Mouse (Mus musculus): ENCODE measurements around the gene Ngb. TPM values are rescaled to one million over a fixed set of nuclear protein-coding genes. Genes with fewer than 3 reads are reported as not detected.
A peak's percentile ranks its signal among the peaks of the same experiment; 100 is the strongest.

Gene Ngb
- total and polyA plus RNA-seq, 3 experiments = not detected

DNA sequence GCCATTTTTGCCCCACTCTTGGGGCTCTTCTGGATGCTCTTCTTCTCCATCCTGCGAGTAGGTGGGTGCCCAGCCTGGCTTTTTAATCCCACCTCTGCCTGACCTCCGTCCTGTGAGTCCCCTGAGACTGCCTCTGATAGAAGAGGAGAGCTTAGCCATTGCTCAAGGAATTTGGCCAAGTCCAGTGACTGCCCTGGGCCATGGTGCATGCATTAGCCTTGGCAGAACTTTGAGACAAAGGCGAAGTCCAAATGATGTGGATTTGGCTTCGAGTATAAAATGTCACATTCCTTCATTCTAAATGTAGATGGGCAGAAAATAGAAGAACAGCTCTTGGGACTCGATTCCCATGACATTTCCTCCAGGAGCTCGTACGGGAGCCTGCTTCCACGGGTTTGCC is 19.5 kb downstream of the Ngb start:
- H3K4me3 ChIP-seq (replicated peaks in 1 of 3; ENCODE audit: low read depth in 2 of 3, low read length in 2 of 3, poor library complexity in 1 of 3) = no peak overlapping the region
- no peaks in the 10 kb centered on the region for H3K36me3 ChIP-seq (replicated peaks in 1 of 2; ENCODE audit: control insufficient read depth in 1 of 2, insufficient read depth in 1 of 2, low read length in 1 of 2)
- H3K27me3 ChIP-seq (replicated peaks) = peaks cover 41% of the 10 kb centered on the region
- no peak for DNase-seq (ENCODE audit: extremely low read depth)
- no peak overlapping the region for H3K9ac ChIP-seq (ENCODE audit: insufficient read depth, low read depth)
- in situ Hi-C loops (cut with MboI; ENCODE audit: low pct_ligation_motif_present, low pct_unique_long_range_greater_than_20kb, low sequenced_read_pairs) (no loop called here), dilution Hi-C loops (cut with MboI; ENCODE audit: extremely low pct_ligation_motif_present, extremely low pct_unique_long_range_greater_than_20kb, low sequenced_read_pairs) (no loop called here)
- no peak overlapping the region for H3K4me2 ChIP-seq (ENCODE audit: insufficient read depth, low read depth, poor library complexity, severe bottlenecking)
- H3K79me2 ChIP-seq (replicated peaks; ENCODE audit: control insufficient read depth, extremely low read depth, insufficient read depth, poor library complexity, severe bottlenecking) = no peaks in the 10 kb centered on the region
- TF ChIP-seq RAD21 (IDR thresholded peaks at IDR 0.05; ENCODE audit: low read depth, low read length) (no peak), MAX (IDR thresholded peaks at IDR 0.05; ENCODE audit: low read length) (no peak), GABPA (IDR thresholded peaks at IDR 0.05; ENCODE audit: insufficient replicate concordance, low read depth, low read length) (no peak), E2F4 (IDR thresholded peaks at IDR 0.05; ENCODE audit: insufficient replicate concordance, low read depth, low read length) (no peak), MAZ (IDR thresholded peaks at IDR 0.05; ENCODE audit: low read depth, low read length) (no peak), POLR2A (IDR thresholded peaks at IDR 0.05; ENCODE audit: low read depth, low read length) (no peak), POLR2AphosphoS2 (IDR thresholded peaks at IDR 0.05; ENCODE audit: low read depth, low read length) (no peak), ETS1 (conservative IDR thresholded peaks at IDR 0.05; ENCODE audit: low read depth, low read length) (no peak), KAT2A (IDR thresholded peaks at IDR 0.05; ENCODE audit: insufficient replicate concordance, low read length) (no peak), USF1 (IDR thresholded peaks at IDR 0.05; ENCODE audit: low read depth, low read length) (no peak), IRF4 (IDR thresholded peaks at IDR 0.05; ENCODE audit: low read depth, low read length) (no peak), ZC3H11A (IDR thresholded peaks at IDR 0.05; ENCODE audit: low read depth, low read length) (no peak), MYC (IDR thresholded peaks at IDR 0.05; ENCODE audit: low read depth, low read length) (no peak), SIN3A (IDR thresholded peaks at IDR 0.05; ENCODE audit: low read length) (no peak), CHD1 (IDR thresholded peaks at IDR 0.05; ENCODE audit: low read depth, low read length) (no peak)
- H3K27ac ChIP-seq (ENCODE audit: insufficient read depth, low read depth) = no peak overlapping the region
- H3K9me3 ChIP-seq (replicated peaks; ENCODE audit: low read length) = no peaks in the 10 kb centered on the region
- H3K4me1 ChIP-seq (ENCODE audit: control insufficient read depth in 1 of 2, insufficient read depth in 2 of 2) = no peaks in the 10 kb centered on the region; a peak in 1 of 4 replicates

DNA sequence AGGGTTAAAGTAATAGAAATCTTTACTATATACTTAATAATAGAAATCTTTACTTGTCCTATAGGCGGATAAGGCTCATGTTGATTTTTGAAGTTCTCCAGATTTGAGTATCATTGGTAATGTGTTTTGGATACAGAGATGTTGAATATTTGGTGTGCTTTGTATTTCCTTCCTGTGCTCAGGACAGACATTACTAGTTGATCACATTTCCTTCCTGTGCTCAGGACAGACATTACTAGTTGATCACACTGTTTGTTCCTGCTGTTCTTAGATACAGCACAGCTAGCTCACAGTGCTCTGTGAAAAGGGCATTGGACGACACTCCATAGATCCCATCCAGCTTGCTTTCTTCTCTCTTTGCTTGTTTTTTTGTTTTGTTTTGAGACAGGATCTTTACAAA is 25.7 kb downstream of the Ngb start:
- in situ Hi-C loops (cut with MboI; ENCODE audit: low pct_ligation_motif_present, low pct_unique_long_range_greater_than_20kb, low sequenced_read_pairs) = no loop called here
- DNase-seq (ENCODE audit: extremely low read depth) = peak; percentile 24
- dilution Hi-C loops (cut with MboI; ENCODE audit: extremely low pct_ligation_motif_present, extremely low pct_unique_long_range_greater_than_20kb, low sequenced_read_pairs) = no loop called here

More for the DNA sequence above, 25.7 kb downstream of the Ngb start:
- H3K27me3 ChIP-seq (replicated peaks) = peaks cover 17% of the 10 kb centered on the region
- no peak for TF ChIP-seq ZC3H11A (IDR thresholded peaks at IDR 0.05; ENCODE audit: low read depth, low read length)
- TF ChIP-seq TBP (conservative IDR thresholded peaks at IDR 0.05; ENCODE audit: low read depth, low read length) = 0 out of 2 replicates have a peak, but pooled peaks have one; percentile 54
- TF ChIP-seq MXI1 (IDR thresholded peaks at IDR 0.05; ENCODE audit: low read depth, low read length) = no peak
- TF ChIP-seq ELF1 (IDR thresholded peaks at IDR 0.05; ENCODE audit: low read depth, low read length) = peak; percentile 62; the same call in 1 of the 2 replicates
- TF ChIP-seq UBTF (IDR thresholded peaks at IDR 0.05; ENCODE audit: low read depth, low read length) = no peak
- TF ChIP-seq KAT2A (IDR thresholded peaks at IDR 0.05; ENCODE audit: insufficient replicate concordance, low read length) = no peak
- no peak for TF ChIP-seq JUN (IDR thresholded peaks at IDR 0.05; ENCODE audit: insufficient read depth, low read depth, low read length)
- no peak for TF ChIP-seq SIN3A (IDR thresholded peaks at IDR 0.05; ENCODE audit: low read length)
- TF ChIP-seq RCOR1 (conservative IDR thresholded peaks at IDR 0.05; ENCODE audit: low read depth, low read length) = no peak
- no peak for TF ChIP-seq CHD1 (IDR thresholded peaks at IDR 0.05; ENCODE audit: low read depth, low read length)
- TF ChIP-seq MAFK (IDR thresholded peaks at IDR 0.05; ENCODE audit: insufficient replicate concordance, low read length) = no peak
- no peak for TF ChIP-seq GABPA (IDR thresholded peaks at IDR 0.05; ENCODE audit: insufficient replicate concordance, low read depth, low read length)
- no peak for TF ChIP-seq MAZ (IDR thresholded peaks at IDR 0.05; ENCODE audit: low read depth, low read length)
- TF ChIP-seq EP300 (IDR thresholded peaks at IDR 0.05; ENCODE audit: low read length) = no peak
- TF ChIP-seq MEF2A (IDR thresholded peaks at IDR 0.05; ENCODE audit: borderline replicate concordance, low read depth, low read length) = no peak
- TF ChIP-seq NELFE (IDR thresholded peaks at IDR 0.05; ENCODE audit: low read depth, low read length) = no peak
- no peak for TF ChIP-seq BHLHE40 (IDR thresholded peaks at IDR 0.05; ENCODE audit: low read depth, low read length)
- TF ChIP-seq HCFC1 (IDR thresholded peaks at IDR 0.05; ENCODE audit: low read depth, low read length) = peak; percentile 74
- H3K9ac ChIP-seq (ENCODE audit: insufficient read depth, low read depth) = no peak overlapping the region
- H3K4me3 ChIP-seq (replicated peaks in 1 of 3; ENCODE audit: low read depth in 2 of 3, low read length in 2 of 3, poor library complexity in 1 of 3) = no peak overlapping the region
- no peak overlapping the region for H3K27ac ChIP-seq (ENCODE audit: insufficient read depth, low read depth)
- H3K4me2 ChIP-seq (ENCODE audit: insufficient read depth, low read depth, poor library complexity, severe bottlenecking) = no peak overlapping the region
- no peaks in the 10 kb centered on the region for H3K79me2 ChIP-seq (replicated peaks; ENCODE audit: control insufficient read depth, extremely low read depth, insufficient read depth, poor library complexity, severe bottlenecking)
- no peaks in the 10 kb centered on the region for H3K36me3 ChIP-seq (replicated peaks in 1 of 2; ENCODE audit: control insufficient read depth in 1 of 2, insufficient read depth in 1 of 2, low read length in 1 of 2)
- H3K4me1 ChIP-seq (ENCODE audit: control insufficient read depth in 1 of 2, insufficient read depth in 2 of 2) = no peaks in the 10 kb centered on the region
- no peaks in the 10 kb centered on the region for H3K9me3 ChIP-seq (replicated peaks; ENCODE audit: low read length)

Measured in CH12.LX (cell line).